ENCODE assay signal across 15 mouse cellular contexts in genomic region chr3:154333401-154333999, GRCm38 (mm10). TPM values are rescaled to one million over a fixed set of nuclear protein-coding genes. Genes with fewer than 3 reads are reported as not detected.
DNase-seq lines count a peak whose midpoint lies in the region; ATAC-seq lines count a peak whose summit lies in the region.
"Had no signal": no experiment of that assay in that cellular context is flagged by ENCODE, and none has a peak within 500 bp of the region (broad histone marks: within the 10 kb centered on the region; RNA-seq: fewer than 3 reads in every experiment).

No protein-coding gene starts in this region.

- H3K4me2 ChIP-seq in heart, embryonic 12.5 days, result peak overlapping the region; percentile 4; the same call in 1 of the 2 replicates
- no peak overlapping the region for H3K4me2 ChIP-seq in midbrain, embryonic 14.5 days (ENCODE audit: low read length)
- no peak overlapping the region for H3K4me2 ChIP-seq in midbrain, embryonic 16.5 days (ENCODE audit: low read length)
- peak overlapping the region; percentile 37 for H3K4me2 ChIP-seq in embryonic facial prominence, embryonic 15.5 days (replicated peaks)
- H3K4me2 ChIP-seq in liver, embryonic 12.5 days, result no peak overlapping the region
- H3K4me2 ChIP-seq: midbrain, embryonic 13.5 days had no signal

- DNase-seq in heart, postnatal 4 days, result no peak
- peak; percentile 37 for DNase-seq in midbrain, embryonic 14.5 days
- DNase-seq in retina, postnatal 1 day, result peak; percentile 49
- DNase-seq in thymus, adult 18-20 months, result no peak
- DNase-seq: cerebellum, adult 11-12 months; gastrocnemius, postnatal 10 days; lung, adult 2 months had no signal

- H3K9me3 ChIP-seq in heart, embryonic 12.5 days (replicated peaks), result no peaks in the 10 kb centered on the region
- H3K9me3 ChIP-seq in midbrain, embryonic 14.5 days (ENCODE audit: control insufficient read depth, low read length), result no peaks in the 10 kb centered on the region
- H3K9me3 ChIP-seq in midbrain, embryonic 16.5 days (replicated peaks; ENCODE audit: control insufficient read depth, low read length, poor library complexity, severe bottlenecking), result no peaks in the 10 kb centered on the region
- no peaks in the 10 kb centered on the region for H3K9me3 ChIP-seq in embryonic facial prominence, embryonic 15.5 days (replicated peaks)
- no peaks in the 10 kb centered on the region for H3K9me3 ChIP-seq in liver, embryonic 12.5 days (replicated peaks)
- H3K9me3 ChIP-seq: midbrain, embryonic 13.5 days had no signal

- ATAC-seq in heart, embryonic 12.5 days (ENCODE audit: insufficient number of reproducible peaks, low FRiP score), result no peak
- ATAC-seq in midbrain, embryonic 14.5 days (ENCODE audit: low FRiP score, low TSS enrichment), result no peak
- no peak for ATAC-seq in midbrain, embryonic 16.5 days
- ATAC-seq in embryonic facial prominence, embryonic 15.5 days (ENCODE audit: insufficient number of reproducible peaks, low FRiP score, low TSS enrichment, low read depth), result no peak
- no peak for ATAC-seq in liver, embryonic 12.5 days
- ATAC-seq: inflammation-experienced regulatory T-cells, adult 6 months; midbrain, embryonic 13.5 days had no signal

- no peak overlapping the region for H3K9ac ChIP-seq in heart, embryonic 12.5 days
- H3K9ac ChIP-seq in midbrain, embryonic 14.5 days (replicated peaks; ENCODE audit: low read length), result no peak overlapping the region
- H3K9ac ChIP-seq in midbrain, embryonic 16.5 days (ENCODE audit: low read depth, low read length), result no peak overlapping the region
- no peak overlapping the region for H3K9ac ChIP-seq in embryonic facial prominence, embryonic 15.5 days
- no peak overlapping the region for H3K9ac ChIP-seq in liver, embryonic 12.5 days
- H3K9ac ChIP-seq: midbrain, embryonic 13.5 days had no signal

- WGBS in heart, embryonic 12.5 days, result 3% methylated on average over 16 of the region's 16 CpGs
- WGBS in midbrain, embryonic 14.5 days, result 1% methylated on average over 16 of the region's 16 CpGs
- WGBS in midbrain, embryonic 16.5 days, result 1% methylated on average over 16 of the region's 16 CpGs
- WGBS in embryonic facial prominence, embryonic 15.5 days, result 3% methylated on average over 16 of the region's 16 CpGs
- 3% methylated on average over 16 of the region's 16 CpGs for WGBS in liver, embryonic 12.5 days (ENCODE audit: insufficient replicate concordance)

- peaks cover 68% of the 10 kb centered on the region for H3K27me3 ChIP-seq in heart, embryonic 12.5 days (replicated peaks)
- H3K27me3 ChIP-seq in midbrain, embryonic 14.5 days (ENCODE audit: control insufficient read depth, insufficient read depth, low read length), result peaks cover 78% of the 10 kb centered on the region
- H3K27me3 ChIP-seq in midbrain, embryonic 16.5 days (ENCODE audit: control insufficient read depth, insufficient read depth, low read depth, low read length), result peaks cover 56% of the 10 kb centered on the region
- peaks cover 69% of the 10 kb centered on the region for H3K27me3 ChIP-seq in embryonic facial prominence, embryonic 15.5 days
- peaks cover 94% of the 10 kb centered on the region for H3K27me3 ChIP-seq in liver, embryonic 12.5 days (replicated peaks)

- H3K4me3 ChIP-seq in heart, embryonic 12.5 days, result no peak overlapping the region
- H3K4me3 ChIP-seq in midbrain, embryonic 14.5 days (replicated peaks; ENCODE audit: low read depth, low read length), result no peak overlapping the region
- no peak overlapping the region for H3K4me3 ChIP-seq in midbrain, embryonic 16.5 days (ENCODE audit: low read depth, low read length)
- peak overlapping the region; percentile 42 for H3K4me3 ChIP-seq in embryonic facial prominence, embryonic 15.5 days (replicated peaks)
- H3K4me3 ChIP-seq in liver, embryonic 12.5 days, result no peak overlapping the region
- H3K4me3 ChIP-seq: midbrain, embryonic 13.5 days had no signal

- peaks cover 19% of the 10 kb centered on the region for H3K4me1 ChIP-seq in heart, embryonic 12.5 days (replicated peaks)
- H3K4me1 ChIP-seq in midbrain, embryonic 14.5 days (ENCODE audit: control insufficient read depth, insufficient read depth, low read length), result peaks cover 3% of the 10 kb centered on the region; the same call in 1 of the 2 replicates
- peaks cover 8% of the 10 kb centered on the region for H3K4me1 ChIP-seq in midbrain, embryonic 16.5 days (ENCODE audit: control insufficient read depth, insufficient read depth, low read length)
- H3K4me1 ChIP-seq in embryonic facial prominence, embryonic 15.5 days, result peaks cover 21% of the 10 kb centered on the region
- H3K4me1 ChIP-seq in liver, embryonic 12.5 days, result 0 out of 2 replicates have a peak, but pooled peaks cover 5% of the 10 kb centered on the region

- no peak overlapping the region for H3K27ac ChIP-seq in heart, embryonic 12.5 days (ENCODE audit: poor library complexity, severe bottlenecking)
- H3K27ac ChIP-seq in midbrain, embryonic 14.5 days (replicated peaks; ENCODE audit: low read depth, low read length), result no peak overlapping the region
- H3K27ac ChIP-seq in midbrain, embryonic 16.5 days (ENCODE audit: low read length), result no peak overlapping the region
- H3K27ac ChIP-seq in embryonic facial prominence, embryonic 15.5 days (replicated peaks), result peak overlapping the region; percentile 58
- no peak overlapping the region for H3K27ac ChIP-seq in liver, embryonic 12.5 days
- H3K27ac ChIP-seq: midbrain, embryonic 13.5 days had no signal

- H3K36me3 ChIP-seq in heart, embryonic 12.5 days, result no peaks in the 10 kb centered on the region
- H3K36me3 ChIP-seq in midbrain, embryonic 14.5 days (ENCODE audit: control insufficient read depth, insufficient read depth, low read length), result no peaks in the 10 kb centered on the region
- H3K36me3 ChIP-seq in midbrain, embryonic 16.5 days (ENCODE audit: control insufficient read depth, insufficient read depth, low read length), result no peaks in the 10 kb centered on the region
- no peaks in the 10 kb centered on the region for H3K36me3 ChIP-seq in embryonic facial prominence, embryonic 15.5 days
- no peaks in the 10 kb centered on the region for H3K36me3 ChIP-seq in liver, embryonic 12.5 days
- H3K36me3 ChIP-seq: midbrain, embryonic 13.5 days had no signal

RNA-seq across cellular contexts. Expression of gene Lhx8, which starts 3.0 kb away (rescaled TPM):
- 0.17 TPM in 1 of 2 replicates, not detected in the other for polyA plus RNA-seq in heart, embryonic 12.5 days (2016; fragmentation: Nextera tagmentation; extraction: Ambion mirVana)
- total RNA-seq in heart, postnatal 4 days (2021), result not detected
- 0.26 TPM in 1 of 2 replicates, not detected in the other for polyA plus RNA-seq in midbrain, embryonic 14.5 days (2014; fragmentation: Nextera tagmentation; extraction: Ambion mirVana)
- 2.9 and 4.3 TPM in 2 replicates for polyA plus RNA-seq in midbrain, embryonic 16.5 days (2015; fragmentation: Nextera tagmentation; extraction: Ambion mirVana)
- 29.9 and 33.6 TPM in 2 replicates for polyA plus RNA-seq in embryonic facial prominence, embryonic 15.5 days (2015; fragmentation: Nextera tagmentation; extraction: Ambion mirVana)
- polyA plus RNA-seq in liver, embryonic 12.5 days (2016; fragmentation: Nextera tagmentation; extraction: Ambion mirVana), result 0.11 TPM in 1 of 2 replicates, not detected in the other
- polyA plus RNA-seq: heart, postnatal 0 days; inflammation-experienced regulatory T-cells, adult 6 months; stomach, embryonic 16.5 days had no signal

Comparison
In these comparisons a context has a peak if more than half of its experiments do, and no peak if none do; other contexts are left out.
1. H3K4me2 ChIP-seq: peak in heart, embryonic 12.5 days (single experiment) and embryonic facial prominence, embryonic 15.5 days (single experiment); none in midbrain, embryonic 14.5 days (single experiment), midbrain, embryonic 16.5 days (single experiment) and liver, embryonic 12.5 days (single experiment).
2. DNase-seq: peak in midbrain, embryonic 14.5 days (single experiment) and retina, postnatal 1 day (single experiment); none in heart, postnatal 4 days (single experiment) and thymus, adult 18-20 months (0 of 2).